Mouse (Mus musculus) liver, adult 2 months (tissue): ENCODE measurements around the gene Arid5b. TPM values are rescaled to one million over a fixed set of nuclear protein-coding genes. Genes with fewer than 3 reads are reported as not detected.

Experiments
- DNase-seq: peaks from one replicate; pipeline ENCODE4 v3.0.0-alpha.2; 2011; ENCODE audit warnings: low read depth, low spot score; ENCODE audit errors: extremely low read depth
- H3K27ac ChIP-seq: fragments of 200-500 bp; replicated peaks from 2 replicates; pipeline ENCODE4 v1.5.1; 2012; ENCODE audit warnings: low read depth, mild to moderate bottlenecking, control low read depth, inconsistent platforms, low read length; ENCODE audit not compliant: insufficient read depth
- H3K27me3 ChIP-seq: fragments of 200-500 bp; 2 replicates; pipeline ENCODE4 v1.6.1; 2012; ENCODE audit warnings: mild to moderate bottlenecking, moderate library complexity, low read length, inconsistent platforms; ENCODE audit not compliant: control insufficient read depth, insufficient read depth
- H3K36me3 ChIP-seq: fragments of 200-500 bp; 2 replicates; pipeline ENCODE4 v1.6.1; 2012; ENCODE audit warnings: low read length, inconsistent platforms; ENCODE audit not compliant: control insufficient read depth, insufficient read depth
- H3K4me1 ChIP-seq: fragments of 200-500 bp; 2 replicates; pipeline ENCODE4 v1.6.1; 2011; ENCODE audit warnings: low read length; ENCODE audit not compliant: control insufficient read depth, insufficient read depth
- H3K4me3 ChIP-seq: fragments of 200-500 bp; 2 replicates; pipeline ENCODE4 v1.5.1; 2011; ENCODE audit warnings: low read depth, mild to moderate bottlenecking, control low read depth, low read length, moderate library complexity; ENCODE audit not compliant: insufficient read depth
- H3K79me2 ChIP-seq: fragments of 200-500 bp; 2 replicates; pipeline ENCODE4 v1.6.1; 2012; ENCODE audit warnings: inconsistent platforms, mild to moderate bottlenecking, low read length, moderate library complexity; ENCODE audit not compliant: control insufficient read depth, insufficient read depth
- H3K9ac ChIP-seq: fragments of 200-500 bp; 2 replicates; pipeline ENCODE4 v1.6.1; 2012; ENCODE audit warnings: low read depth, mild to moderate bottlenecking, control low read depth, inconsistent platforms, low read length
- CTCF ChIP-seq: fragments of 200-500 bp; IDR thresholded peaks from 2 replicates; pipeline ENCODE4 v1.5.1; 2011; ENCODE audit warnings: low read depth, low read length, control low read depth
- POLR2A ChIP-seq: fragments of 200-500 bp; IDR thresholded peaks from 2 replicates; pipeline ENCODE4 v1.6.1; 2011; ENCODE audit warnings: low read length, control low read depth; ENCODE audit not compliant: insufficient read depth; ENCODE audit errors: extremely low read depth
- WGBS: fragments of 180-500 bp; shearing (Covaris S2); methylation state at CpG from one replicate; pipeline ENCODE4 v1.1.7; 2018; 5-methylcytosine and 5-hydroxymethylcytosine counted together
- polyA plus RNA-seq: library from polyadenylated mRNA; depleted of rRNA; stranded (reverse); fragments of >200 nt; gene quantifications from 2 replicates; pipeline ENCODE4 v1.2.3, GENCODE M21; 2012
- total RNA-seq: library from RNA; depleted of rRNA; stranded (reverse); fragments of >200 nt; gene quantifications from 2 replicates; pipeline ENCODE4 v1.2.3, GENCODE M21; 2014

Arid5b gene
- total and polyA plus RNA-seq, 2 experiments = 11.6 to 13.6 TPM

GRCm38 (mm10) chr10:68212061-68212915 lies 66.3 kb downstream of the Arid5b start:
- H3K4me3 ChIP-seq = 0 out of 2 replicates have a peak overlapping the region, but pooled peaks have one; percentile 24
- no peaks in the 10 kb centered on the region for H3K27me3 ChIP-seq
- peak overlapping the region; percentile 92 for H3K27ac ChIP-seq
- TF ChIP-seq CTCF (no peak), POLR2A (no peak)
- WGBS = 9% methylated on average over 10 of the region's 10 CpGs
- H3K36me3 ChIP-seq = peaks cover 7% of the 10 kb centered on the region
- peak overlapping the region; percentile 68 for H3K9ac ChIP-seq
- peak; percentile 88 for DNase-seq
- H3K79me2 ChIP-seq = peaks cover 25% of the 10 kb centered on the region; the same call in 1 of the 2 replicates
- peaks cover 20% of the 10 kb centered on the region for H3K4me1 ChIP-seq

- H3K36me3 ChIP-seq = peaks cover 3% of the 10 kb centered on the region; the same call in 1 of the 2 replicates
- peak overlapping the region; percentile 92 for H3K27ac ChIP-seq
- peak; percentile 95 for DNase-seq
- 11% methylated on average over 2 of the region's 2 CpGs for WGBS
- H3K79me2 ChIP-seq = peaks cover 27% of the 10 kb centered on the region; the same call in 1 of the 2 replicates
- peaks cover 20% of the 10 kb centered on the region for H3K4me1 ChIP-seq
- TF ChIP-seq POLR2A (no peak), CTCF (no peak)
- H3K4me3 ChIP-seq = no peak overlapping the region
- H3K9ac ChIP-seq = peak overlapping the region; percentile 68
- no peaks in the 10 kb centered on the region for H3K27me3 ChIP-seq
Measured at GRCm38 (mm10) chr10:68211514-68211913, 67.0 kb downstream of the Arid5b start.

GRCm38 (mm10) chr10:68210025-68210642 lies 68.4 kb downstream of the Arid5b start:
- Histone ChIP-seq H3K4me1 (peaks cover 20% of the 10 kb centered on the region), H3K9ac (peak overlapping the region; percentile 63), H3K27me3 (no peaks in the 10 kb centered on the region), H3K79me2 (peaks cover 31% of the 10 kb centered on the region; the same call in 1 of the 2 replicates), H3K36me3 (peaks cover 4% of the 10 kb centered on the region), H3K27ac (peak overlapping the region; percentile 75), H3K4me3 (no peak overlapping the region)
- TF ChIP-seq CTCF (no peak), POLR2A (no peak)
- no peak for DNase-seq
- WGBS = 67% methylated on average over 12 of the region's 12 CpGs

GRCm38 (mm10) chr10:68208670-68209065 lies 69.9 kb downstream of the Arid5b start:
- Histone ChIP-seq H3K27me3 (no peaks in the 10 kb centered on the region), H3K27ac (no peak overlapping the region), H3K79me2 (peaks cover 29% of the 10 kb centered on the region; the same call in 1 of the 2 replicates), H3K4me1 (peaks cover 19% of the 10 kb centered on the region), H3K36me3 (peaks cover 4% of the 10 kb centered on the region), H3K9ac (no peak overlapping the region), H3K4me3 (no peak overlapping the region)
- no peak for TF ChIP-seq CTCF
- no peak for TF ChIP-seq POLR2A
- DNase-seq = no peak
- WGBS = 63% methylated on average over 5 of the region's 5 CpGs

- WGBS = 49% methylated on average over 20 of the region's 20 CpGs
- no peak overlapping the region for H3K27ac ChIP-seq
- H3K36me3 ChIP-seq = peaks cover 4% of the 10 kb centered on the region
- H3K79me2 ChIP-seq = peaks cover 27% of the 10 kb centered on the region; the same call in 1 of the 2 replicates
- TF ChIP-seq POLR2A = no peak
- no peak for TF ChIP-seq CTCF
- no peak overlapping the region for H3K9ac ChIP-seq
- peak; percentile 48 for DNase-seq
- H3K4me3 ChIP-seq = no peak overlapping the region
- no peaks in the 10 kb centered on the region for H3K27me3 ChIP-seq
- peaks cover 19% of the 10 kb centered on the region for H3K4me1 ChIP-seq
Measured at GRCm38 (mm10) chr10:68207803-68208669, 70.5 kb downstream of the Arid5b start.
